Mouse (Mus musculus): ENCODE measurements at regions not wholly inside any gene's neighbourhood (a gene's known extent, or its start where the extent isn't known, plus 50 kb on each side); places are given as distances from the start of the nearest gene placed in this dataset.

DNA sequence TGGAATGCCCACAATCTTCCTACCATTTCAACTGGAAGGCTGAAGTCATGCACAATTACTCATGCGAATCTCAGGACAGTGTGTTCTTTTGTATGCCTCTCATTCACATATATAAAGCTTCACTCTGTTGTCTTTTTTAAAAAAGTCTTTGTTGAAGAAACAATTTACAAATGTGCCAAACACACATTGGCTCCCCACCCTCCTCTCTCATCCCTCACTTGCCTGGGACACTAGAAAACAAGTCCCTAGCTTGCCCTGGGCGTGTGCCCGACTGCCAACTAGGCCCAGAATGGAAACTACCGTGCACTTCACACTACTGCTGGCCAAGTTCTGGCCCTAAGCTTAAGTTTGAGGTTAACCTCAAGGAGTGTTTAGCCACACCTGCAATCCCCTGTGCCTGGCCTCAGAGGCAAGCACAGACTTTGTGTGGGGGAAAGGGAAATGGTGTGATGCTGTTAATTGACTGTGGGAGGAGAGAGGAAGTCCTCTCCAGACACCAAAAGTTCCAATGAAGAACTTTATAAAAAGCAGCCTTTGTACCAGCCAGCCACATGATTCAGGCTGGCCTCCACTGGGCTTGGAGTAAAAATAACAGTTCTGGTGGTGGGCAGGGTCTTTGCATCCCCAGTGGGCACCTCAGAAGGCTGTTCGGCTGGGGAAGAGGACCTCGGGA, 70.2 kb upstream of the Picalm start:
- no peak for DNase-seq (ENCODE audit: low spot score)

DNA sequence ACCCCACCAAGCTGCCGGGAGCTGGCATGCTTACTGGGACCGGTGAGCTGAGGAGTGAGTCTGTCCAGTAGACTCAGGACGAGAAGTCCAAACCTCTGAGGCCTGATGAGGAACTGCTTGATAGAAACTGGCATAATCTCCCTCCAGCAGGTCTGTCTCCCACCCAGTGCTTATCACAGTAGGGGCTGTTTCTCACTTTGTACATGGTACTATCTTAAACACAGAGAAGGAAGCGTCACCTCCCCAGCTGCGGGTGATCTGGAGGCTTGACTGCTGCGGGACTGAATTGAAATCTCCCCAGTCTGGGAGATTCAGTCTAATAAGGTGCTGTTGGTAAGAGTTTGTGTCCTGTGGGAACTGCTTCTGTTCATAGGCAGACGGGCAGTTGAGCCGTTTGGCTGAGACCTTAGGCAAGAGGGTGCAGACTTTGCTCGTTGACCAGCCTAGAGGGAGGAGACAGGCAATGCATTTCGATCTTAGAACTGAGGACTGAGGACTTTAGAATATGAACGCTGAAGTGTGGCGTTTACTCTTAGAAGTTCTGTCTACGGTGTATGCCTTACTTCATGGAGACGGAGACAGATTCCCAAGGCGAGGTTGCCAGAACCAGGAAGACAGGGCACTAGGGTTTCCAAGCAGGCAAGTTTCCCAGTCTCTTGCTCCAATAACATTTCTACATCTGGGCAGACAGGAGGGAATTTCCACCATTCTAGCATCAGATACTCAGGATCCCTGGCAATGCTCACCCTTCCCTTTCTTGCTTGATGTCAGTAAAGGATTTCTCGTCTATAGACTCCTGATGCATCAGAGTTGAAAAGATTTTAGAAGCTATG, 69.5 kb upstream of the Picalm start:
- no peak for DNase-seq (ENCODE audit: low spot score)

DNA sequence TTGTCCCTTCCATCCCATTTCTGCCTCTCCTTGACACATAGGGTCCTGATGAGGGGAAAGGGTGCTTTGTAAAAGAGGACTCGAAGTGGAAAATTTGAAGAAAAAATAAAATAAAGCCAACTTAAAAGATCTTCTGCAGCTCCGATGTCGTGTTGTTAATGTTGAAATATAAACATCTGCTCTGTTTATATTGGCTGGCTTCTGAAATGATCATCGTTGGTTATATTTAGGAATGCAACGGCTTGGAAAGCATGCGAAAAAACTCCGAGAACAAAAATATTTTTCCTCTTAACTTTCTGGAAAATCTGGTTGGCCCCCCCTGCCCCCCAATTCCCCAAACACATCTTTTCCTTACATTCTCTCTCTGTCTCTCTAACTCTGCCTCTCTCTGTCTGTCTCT, 68.3 kb upstream of the Picalm start:
- DNase-seq (ENCODE audit: low spot score): no peak

DNA sequence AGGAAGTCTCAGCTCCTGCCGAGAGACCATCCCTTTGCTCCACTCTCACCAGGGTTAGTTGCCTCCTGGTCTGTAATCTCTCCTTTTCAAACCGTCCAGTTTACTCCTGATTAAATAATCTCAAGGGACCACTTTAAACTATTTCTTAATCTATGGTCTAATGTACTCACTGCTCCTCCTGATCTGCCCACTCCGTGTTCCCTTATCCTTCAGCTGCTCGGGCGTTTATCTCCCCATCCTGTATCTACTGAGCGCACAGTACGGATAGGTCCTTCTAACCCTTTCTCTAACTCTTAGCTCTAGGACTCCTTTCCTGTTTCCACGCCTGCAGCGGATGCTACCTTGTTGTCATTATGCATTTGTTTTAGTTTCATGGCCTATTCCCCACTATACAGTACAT, 67.1 kb upstream of the Picalm start:
- no peak for DNase-seq (ENCODE audit: low spot score)

DNA sequence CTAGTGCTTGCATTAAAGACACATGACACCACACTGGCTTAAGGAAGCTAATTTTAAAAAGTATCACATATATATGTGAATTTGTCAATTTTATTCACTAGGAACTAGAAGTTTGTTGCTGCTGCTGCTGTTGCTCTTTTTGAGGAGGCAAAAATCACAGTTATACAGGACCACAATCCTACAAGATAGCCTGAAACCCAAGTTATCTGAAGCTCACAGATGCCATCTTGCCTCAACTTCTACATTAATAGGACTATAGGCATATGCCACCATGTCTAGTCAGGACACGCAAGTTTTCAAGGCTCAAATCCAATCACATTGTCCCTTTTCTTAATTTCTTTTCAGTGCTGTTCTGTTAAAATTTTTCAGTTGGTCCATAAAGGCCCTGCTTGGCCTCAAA, 65.8 kb upstream of the Picalm start:
- DNase-seq (ENCODE audit: low spot score): no peak

DNA sequence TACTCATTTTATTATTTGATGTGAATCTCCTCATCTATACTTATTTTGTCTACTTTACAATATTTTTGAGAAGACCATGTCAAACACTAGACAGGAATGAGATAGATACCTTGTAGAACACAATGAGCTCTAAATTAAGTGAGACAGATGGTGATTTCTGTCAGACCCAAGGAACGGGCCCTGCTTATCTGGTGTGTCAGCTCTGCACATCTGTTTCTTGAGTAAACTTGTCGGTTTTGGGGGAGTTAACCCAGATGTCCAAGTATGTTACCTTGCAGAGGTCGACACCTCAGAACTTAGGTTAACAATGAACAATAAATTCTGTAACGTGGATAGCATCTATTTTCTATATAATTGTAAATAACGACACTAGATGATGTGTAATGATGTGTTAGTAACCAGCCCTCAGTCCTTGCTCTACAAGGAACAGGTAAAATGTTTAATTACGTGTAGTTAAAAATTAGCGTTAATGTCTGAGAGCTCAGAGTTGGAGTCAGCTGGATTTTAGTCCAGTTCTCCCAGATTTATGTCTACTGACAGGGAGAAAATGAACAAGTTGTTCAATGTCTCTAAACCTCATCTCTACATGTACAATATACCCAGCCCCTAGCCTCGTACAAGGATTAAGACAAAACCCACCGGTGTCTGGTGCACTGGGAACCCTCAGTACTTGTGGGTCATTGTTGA, 64.6 kb upstream of the Picalm start:
- DNase-seq (ENCODE audit: low spot score): no peak

DNA sequence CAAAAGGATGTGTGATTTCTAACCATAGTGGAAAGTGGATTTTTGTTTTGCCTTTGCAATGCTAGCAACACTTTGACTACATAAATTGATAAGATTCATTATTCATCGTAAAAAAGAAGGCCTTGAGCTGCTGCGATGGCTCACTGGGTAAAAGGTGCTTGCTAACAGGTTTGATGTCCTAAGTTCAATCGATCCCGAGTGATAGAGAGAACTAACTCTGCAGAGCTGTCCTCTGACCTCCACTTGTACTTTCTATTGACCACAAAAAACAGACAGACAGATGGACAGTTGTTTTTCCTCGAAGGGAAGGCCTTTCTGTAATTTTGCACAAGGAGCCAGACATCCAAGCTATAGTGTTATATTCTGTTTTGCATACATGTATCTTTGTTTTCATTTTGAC, 63.7 kb upstream of the Picalm start:
- DNase-seq (ENCODE audit: low spot score): no peak

DNA sequence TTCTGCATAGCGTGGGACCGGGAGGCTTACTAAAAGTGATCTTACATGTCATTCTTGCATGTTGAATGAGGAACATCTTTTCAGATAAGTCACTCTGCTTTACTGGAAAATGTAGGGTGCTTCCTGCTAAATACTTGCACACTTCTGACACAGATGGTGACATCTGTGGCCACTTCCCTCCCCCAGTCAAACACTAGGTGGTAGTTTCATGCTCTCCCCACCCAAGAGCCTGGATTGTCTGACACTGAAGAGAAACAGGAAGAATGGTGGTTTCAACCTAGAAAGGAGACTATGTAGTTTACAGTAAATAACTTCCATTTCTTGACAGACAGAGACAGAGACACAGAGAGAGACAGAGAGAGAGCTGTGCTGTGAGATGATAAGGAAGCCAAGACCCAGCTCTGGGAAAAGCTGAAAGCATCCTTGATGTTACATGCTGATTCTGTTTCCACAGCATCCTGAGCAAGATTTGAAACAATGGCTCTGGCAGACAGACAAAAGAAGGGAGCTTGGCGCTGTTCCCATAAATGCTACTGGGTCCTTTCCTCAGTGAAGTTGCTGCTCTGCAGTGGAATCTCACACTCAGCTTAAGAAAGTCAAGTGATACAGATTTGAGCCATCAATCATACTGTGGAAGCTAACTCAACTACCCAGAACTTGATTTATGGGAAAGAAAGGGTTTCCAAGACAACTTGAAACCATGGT, 61.9 kb upstream of the Picalm start:
- DNase-seq (ENCODE audit: low spot score): no peak

DNA sequence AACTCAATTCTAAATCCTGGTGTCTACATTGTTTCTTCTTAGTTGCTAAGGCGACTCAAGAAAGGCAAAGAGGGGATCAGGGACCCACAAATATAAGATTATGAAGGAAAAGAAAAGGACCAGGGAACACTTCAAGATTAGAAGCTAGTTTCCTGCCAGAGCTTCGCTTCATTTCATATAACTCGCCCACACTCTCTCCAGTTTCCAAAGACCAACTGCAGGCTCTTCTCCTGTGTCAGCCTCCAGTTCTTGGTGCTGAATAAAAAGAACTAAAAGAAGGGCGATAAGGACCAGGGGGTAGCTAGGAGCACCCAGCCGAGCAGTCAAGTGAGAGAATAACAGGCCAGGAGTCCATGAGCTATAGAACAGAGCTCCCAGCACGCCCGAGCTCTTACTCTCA, 59.7 kb upstream of the Picalm start:
- DNase-seq (ENCODE audit: low spot score): no peak

DNA sequence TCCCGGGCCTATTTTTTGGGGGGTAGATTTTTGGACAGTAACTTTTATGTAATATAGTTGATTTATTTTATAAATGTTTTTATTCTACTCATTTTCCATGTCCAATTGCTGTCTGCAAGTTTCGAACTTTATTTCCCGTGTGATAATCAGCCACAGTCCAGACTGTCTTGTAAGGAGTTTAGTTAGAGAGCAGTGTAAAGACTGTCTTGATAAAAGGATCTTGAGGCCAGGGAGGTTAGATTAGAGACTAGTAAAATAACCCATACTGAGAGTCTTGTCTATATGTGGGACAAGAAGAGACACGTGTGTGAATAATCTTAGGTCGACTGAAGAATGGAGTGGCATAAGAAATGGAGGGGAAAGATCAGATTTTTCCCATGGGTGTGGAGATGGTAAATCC, 56.1 kb upstream of the Picalm start:
- no peak for DNase-seq (ENCODE audit: low spot score)

DNA sequence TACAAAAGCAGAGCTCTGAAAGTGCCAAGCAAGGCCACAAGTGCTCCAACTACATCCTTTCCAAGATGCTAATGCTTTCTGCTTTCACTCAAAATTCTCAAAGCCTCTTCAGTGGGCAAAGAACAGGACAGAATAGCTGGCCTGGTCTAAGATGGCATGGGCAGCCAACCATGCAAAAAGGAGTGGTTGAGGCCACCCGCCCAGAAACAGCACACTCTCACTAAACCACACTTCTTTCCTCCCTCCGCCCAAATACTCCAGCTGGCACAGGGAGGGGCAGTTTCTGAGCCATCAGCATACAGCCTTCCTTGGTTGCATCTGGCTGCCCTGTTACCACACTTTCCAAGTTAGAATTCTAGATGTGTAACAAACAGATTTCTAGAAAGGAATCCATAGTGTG, 55.4 kb upstream of the Picalm start:
- DNase-seq (ENCODE audit: low spot score): no peak

DNA sequence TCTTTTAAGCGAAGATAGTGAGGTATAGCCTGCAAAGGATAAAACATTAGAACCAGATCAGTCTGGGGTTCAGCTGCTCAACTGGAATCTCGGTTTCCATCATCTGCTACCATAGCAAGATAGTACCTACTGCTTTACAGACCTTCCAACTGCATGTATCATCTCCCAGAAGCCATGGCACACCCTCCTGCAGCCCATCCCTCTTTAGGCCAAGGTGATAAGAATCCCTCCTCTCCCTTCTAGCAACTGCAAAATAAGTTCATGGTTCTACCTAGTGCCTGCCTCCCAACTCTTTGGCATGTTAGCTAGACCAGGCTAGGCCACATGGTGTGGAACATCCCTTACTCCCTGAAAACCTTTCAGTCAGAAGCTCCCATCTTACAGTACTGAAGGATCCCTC, 52.4 kb upstream of the Picalm start:
- DNase-seq (ENCODE audit: low spot score): no peak

DNA sequence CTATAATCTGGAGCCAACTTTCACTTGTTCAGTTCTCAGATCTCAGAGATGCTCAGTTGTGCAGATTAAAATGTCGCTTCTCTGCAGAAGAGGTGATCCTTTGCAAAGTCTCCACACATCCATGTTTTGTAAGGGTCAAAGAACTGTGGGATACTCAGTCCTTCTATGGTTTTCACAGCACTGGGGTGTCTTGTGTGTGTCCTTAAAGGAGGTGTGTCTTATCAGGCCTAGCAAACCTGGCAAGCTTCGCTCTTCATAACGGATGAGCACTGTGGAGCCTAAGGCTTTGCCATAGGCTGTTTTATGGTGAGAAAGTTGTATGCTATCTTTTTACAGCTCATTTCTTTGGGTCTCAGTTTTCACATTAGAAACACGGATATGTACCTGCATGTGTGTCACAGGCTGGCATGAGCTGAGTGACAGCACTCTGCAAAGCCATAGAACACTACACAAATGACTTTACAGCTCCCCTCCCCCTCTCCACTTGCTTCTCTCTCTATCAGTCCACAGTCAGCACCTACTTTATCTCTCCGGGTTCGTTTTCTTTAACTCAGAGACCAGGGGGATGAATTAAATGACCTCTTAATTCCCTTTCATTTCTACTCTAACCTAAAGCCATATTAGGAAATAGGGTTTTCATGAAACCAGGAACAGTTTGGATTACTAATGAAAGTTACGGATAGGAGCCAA, 49.8 kb upstream of the Picalm start:
- no peak for DNase-seq (ENCODE audit: low spot score)
